Mouse (Mus musculus): Measurements from ENCODE around the gene Acss2. TPM values are rescaled to one million over a fixed set of nuclear protein-coding genes. Genes with fewer than 3 reads are reported as not detected.

The Acss2 gene
- total RNA-seq, 2 experiments from 2014 or later, result 3.5 to 16.4 TPM

DNA sequence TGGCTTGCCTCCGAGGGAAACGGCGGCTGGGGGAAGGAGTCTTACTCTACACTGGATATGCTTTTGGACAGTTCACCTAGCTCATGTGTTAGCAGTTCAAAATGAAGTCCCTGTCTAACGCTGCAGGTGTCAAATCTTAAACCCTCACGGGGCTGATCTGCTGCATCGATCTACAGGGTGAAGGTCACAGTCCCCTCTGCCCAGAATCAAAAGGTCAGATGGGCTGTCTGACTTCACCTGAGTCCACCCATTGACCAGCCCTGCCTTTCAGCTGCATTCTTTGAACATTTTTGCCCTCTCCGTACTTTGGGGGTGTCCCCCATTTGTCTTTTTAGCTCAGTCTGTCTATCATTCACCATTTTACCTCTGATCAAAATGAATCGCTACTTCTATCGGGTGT, 67.3 kb downstream of the Acss2 start:
- no peak for ATAC-seq (replicated peaks; ENCODE audit: low FRiP score, poor library complexity, severe bottlenecking)

DNA sequence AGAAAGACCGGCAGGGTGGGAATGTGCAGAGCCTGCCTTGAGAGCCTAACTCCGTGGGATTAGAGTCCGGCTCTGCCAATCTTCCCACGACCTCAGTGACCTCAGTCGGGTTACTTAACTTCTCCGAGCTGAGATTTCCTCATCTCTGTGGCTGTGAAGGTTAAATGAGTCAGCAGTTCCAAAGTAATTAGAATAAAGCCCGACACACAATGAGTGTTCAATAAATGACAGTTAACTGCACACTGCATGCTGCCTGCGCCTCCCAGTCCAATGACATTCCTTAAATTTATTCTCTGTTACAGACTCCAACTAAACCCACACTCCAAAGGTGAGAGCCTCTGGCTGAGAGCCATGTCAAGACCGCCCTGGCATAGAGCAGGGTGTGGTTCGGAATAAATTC, 67.7 kb downstream of the Acss2 start:
- no peak for ATAC-seq (replicated peaks; ENCODE audit: low FRiP score, poor library complexity, severe bottlenecking)

- ATAC-seq (replicated peaks; ENCODE audit: low FRiP score, poor library complexity, severe bottlenecking), result no peak
Observed at GRCm38 (mm10) chr2:155588136-155588535, 70.4 kb downstream of the Acss2 start.

DNA sequence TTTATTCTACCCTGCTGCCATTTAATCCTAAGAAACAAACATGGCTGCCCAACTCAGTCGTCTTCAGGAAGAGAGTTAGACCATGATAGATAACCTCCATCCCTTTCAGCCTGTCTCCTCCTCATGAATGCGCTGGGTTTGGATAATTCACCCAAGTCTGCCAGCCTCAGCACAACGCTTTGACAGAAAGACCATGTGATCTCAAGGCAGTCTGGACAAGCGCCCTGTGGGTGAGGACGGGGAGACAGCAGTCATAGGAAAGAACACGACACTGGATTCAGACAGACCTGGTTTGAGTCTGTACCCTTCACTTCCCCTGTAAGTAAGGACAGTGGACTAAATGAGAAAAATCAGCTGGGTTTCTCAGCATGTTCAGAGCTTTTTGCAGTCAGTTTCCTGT, 71.8 kb downstream of the Acss2 start:
- ATAC-seq (replicated peaks; ENCODE audit: low FRiP score, poor library complexity, severe bottlenecking), result no peak

DNA sequence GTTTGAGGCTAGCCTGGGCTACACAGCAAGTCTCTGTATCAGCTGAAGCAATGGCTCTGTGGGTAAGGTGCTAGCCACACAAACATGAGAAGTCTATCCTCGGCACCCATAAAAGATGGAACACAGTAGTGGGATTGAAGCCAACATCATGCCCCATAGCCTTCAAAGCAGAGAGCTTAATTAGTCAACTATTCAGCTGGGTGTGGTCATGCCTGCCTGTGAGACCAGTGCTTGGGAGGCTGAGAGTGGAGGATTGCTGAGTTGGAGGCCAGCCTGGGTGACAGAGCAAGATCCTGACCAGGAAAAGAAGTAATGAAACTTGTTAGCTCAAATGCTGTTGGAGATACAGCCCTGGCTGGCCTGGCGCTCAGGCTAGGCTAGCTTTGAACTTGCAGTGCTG, 73.1 kb downstream of the Acss2 start:
- ATAC-seq (replicated peaks; ENCODE audit: low FRiP score, poor library complexity, severe bottlenecking), result no peak

DNA sequence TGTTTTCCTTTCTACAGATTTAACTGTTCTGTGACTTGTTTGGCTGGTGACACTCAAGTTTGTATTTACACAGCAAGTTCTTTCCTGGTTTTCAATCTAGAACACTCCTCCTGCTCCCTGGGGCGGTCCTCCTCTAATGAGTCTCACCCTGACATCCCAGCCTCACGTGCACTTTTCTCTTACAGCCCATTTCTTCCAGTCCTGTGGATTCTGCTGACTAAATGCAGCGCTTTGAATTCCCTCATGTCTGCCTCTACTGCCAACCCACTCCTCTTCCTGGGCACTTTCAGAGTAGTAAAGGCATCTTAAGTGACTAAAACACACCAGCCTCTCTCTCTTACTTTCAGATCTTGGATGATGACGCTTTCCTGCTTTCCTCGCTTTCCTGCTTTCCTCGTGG, 73.9 kb downstream of the Acss2 start:
- no peak for ATAC-seq (replicated peaks; ENCODE audit: low FRiP score, poor library complexity, severe bottlenecking)

GRCm38 (mm10) chr2:155592137-155592853, 74.5 kb downstream of the Acss2 start, which contains the start of gene Gss:
TSS of gene Gss (minus strand) at chr2:155592810.
- peak; percentile 90 for ATAC-seq (replicated peaks; ENCODE audit: low FRiP score, poor library complexity, severe bottlenecking)

GRCm38 (mm10) chr2:155592854-155593283, 75.1 kb downstream of the Acss2 start:
- peak; percentile 65 for ATAC-seq (replicated peaks; ENCODE audit: low FRiP score, poor library complexity, severe bottlenecking)

DNA sequence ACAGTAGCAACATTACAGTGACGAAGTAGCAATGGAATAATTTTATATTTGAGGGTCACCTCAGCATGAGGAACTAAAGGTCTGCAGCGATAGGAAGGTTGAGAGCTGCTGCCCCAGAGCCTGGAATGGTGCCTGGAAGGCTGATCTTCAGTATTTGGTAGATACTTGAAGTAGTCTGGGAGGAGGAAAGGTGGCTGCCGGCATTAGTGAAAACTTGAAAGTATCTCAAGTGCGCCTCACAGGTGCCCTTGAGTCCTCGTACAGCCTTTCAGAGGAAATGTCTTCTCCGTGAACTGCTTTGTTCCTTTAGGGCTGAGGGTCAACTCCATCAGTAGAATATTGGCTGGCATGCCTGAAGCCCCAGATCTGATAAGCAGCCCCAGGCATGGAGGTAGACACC, 77.8 kb downstream of the Acss2 start:
- ATAC-seq (replicated peaks; ENCODE audit: low FRiP score, poor library complexity, severe bottlenecking), result no peak

DNA sequence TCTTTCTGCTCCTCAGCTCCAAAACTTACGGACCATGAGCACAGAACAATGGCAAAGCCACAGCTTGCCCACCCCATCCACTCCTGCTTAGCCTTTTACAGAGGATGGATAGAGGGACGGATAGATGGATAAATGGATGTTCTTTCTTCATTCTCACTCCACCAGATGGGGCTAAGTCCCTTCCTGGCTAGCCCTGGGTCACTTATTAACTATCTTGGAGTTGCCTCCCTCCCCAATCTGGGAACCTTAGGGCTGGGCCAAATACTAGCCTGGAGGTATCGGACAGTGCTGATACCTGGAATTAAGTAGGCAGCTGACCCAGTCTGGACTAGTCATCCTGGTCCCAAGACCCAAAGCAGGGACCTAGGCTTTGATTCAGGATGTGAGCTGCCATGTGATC, 86.0 kb downstream of the Acss2 start:
- no peak for ATAC-seq (replicated peaks; ENCODE audit: low FRiP score, poor library complexity, severe bottlenecking)

- peak; percentile 83 for ATAC-seq (replicated peaks; ENCODE audit: low FRiP score, poor library complexity, severe bottlenecking)
Observed at GRCm38 (mm10) chr2:155604560-155605235, 87.0 kb downstream of the Acss2 start.

- ATAC-seq (replicated peaks; ENCODE audit: low FRiP score, poor library complexity, severe bottlenecking), result peak; percentile 71
Observed at GRCm38 (mm10) chr2:155605236-155605589, 87.5 kb downstream of the Acss2 start.

DNA sequence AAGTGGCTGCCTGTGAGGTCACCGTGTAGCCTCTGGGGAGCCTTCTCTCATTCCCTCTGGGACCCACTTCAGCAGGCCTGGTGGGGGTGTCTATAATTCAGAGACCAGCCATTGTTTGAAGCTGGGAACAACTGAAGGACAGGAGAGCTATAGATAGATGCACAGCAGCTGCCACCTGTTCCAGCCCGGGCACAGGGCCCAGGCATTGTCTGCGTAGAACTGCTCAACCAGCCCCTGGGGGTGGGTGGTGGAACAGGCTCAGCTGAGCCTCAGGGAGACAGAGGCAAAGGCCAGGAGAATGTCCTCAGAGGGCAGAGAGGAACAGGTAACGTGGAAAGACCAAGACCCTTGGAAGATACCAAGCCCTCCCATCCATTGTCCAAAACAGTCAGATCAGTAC, 88.6 kb downstream of the Acss2 start:
- ATAC-seq (replicated peaks; ENCODE audit: low FRiP score, poor library complexity, severe bottlenecking), result no peak

DNA sequence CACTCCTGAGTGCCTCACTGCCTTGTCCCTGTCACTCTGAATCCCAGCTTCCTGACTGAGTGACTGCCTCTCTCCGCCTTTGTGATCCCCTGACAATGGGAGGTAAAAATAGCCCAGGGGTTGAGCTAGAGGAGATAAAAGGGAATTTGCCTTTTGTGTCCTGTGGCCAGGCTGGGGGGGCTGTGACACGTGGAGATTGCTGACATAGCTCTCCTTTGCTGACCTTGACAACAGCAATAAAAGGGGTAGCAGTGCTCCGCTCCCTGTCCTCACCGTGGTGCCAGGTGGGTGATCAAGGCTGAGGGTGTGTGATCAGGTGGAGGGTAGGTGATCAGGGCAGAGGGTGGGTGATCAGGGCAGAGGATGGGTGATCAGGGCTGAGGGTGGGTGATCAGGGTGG, 93.2 kb downstream of the Acss2 start, which contains the start of gene Myh7b:
Gene Myh7b (plus strand): TSS at position 235 of the 400 bp plus-strand sequence.
- ATAC-seq (replicated peaks; ENCODE audit: low FRiP score, poor library complexity, severe bottlenecking), result no peak

DNA sequence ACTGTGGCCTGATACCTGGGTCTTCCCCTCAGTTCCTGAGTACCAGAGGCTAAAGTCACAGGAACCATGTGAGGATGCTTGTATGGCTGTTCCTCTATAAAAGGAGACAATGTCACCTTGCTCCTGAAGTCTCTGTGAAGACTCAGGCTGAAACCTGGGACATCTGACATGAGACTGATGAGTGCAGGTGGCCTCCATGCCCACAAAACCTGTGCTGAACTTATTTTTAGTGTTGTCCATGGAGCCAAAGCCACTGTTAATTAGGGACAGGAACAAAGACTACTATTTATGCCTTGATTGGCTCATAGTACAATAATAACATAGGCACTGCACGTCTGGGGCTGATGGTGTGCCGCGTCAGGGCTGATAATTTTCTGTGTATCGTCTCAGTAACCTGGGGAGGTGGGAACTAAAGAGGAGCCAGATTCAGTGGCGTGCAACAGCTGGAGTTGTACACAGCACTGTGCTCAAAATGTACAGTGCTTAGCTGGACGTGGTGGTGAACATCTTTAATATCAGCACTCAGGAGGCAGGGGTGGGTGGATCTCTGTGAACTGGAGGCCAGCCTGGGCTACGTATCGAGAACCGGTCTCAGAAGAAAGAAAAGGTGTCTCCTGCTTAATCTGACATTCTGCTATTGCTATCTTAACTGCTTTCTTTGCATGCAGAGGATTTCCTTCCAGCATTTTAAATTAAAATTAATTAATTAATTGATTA, 94.2 kb downstream of the Acss2 start:
- ATAC-seq (replicated peaks; ENCODE audit: low FRiP score, poor library complexity, severe bottlenecking), result no peak

DNA sequence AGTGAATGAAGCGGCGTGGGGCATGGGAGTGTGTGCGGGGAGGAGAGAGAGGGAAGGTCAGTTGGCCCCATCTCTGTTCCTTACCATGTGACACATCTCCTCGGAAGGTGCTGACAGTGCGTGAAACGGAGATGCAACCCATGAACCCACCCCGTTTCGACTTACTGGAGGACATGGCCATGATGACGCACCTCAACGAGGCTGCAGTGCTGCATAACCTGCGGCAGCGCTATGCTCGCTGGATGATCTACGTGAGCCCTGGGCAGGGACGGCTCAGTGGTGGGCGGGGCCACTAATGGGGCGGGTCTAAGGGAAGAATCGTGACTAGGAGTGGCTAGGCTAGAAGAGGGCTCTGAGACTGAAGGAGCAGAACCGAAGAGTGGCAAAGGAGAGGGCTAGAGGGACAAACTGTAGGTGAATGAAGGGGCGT, 95.6 kb downstream of the Acss2 start:
- peak; percentile 93 for ATAC-seq (replicated peaks; ENCODE audit: low FRiP score, poor library complexity, severe bottlenecking)

DNA sequence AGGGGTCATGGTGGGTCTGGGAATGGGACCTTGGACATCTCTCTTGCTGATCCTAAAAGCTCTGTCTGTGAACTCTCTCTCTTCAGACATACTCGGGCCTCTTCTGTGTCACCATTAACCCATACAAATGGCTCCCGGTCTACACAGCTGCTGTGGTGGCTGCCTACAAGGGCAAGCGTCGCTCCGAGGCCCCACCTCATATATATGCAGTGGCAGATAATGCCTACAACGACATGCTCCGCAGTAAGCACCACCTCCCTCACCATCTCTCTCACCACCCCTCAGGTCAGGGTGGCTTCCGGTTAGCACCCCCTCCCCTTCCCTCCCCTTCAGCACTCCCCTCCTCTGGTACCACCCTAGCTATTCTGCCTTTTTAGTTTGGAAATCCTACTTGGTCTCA, 96.2 kb downstream of the Acss2 start:
- peak; percentile 4; the same call in 1 of the 2 replicates for ATAC-seq (replicated peaks; ENCODE audit: low FRiP score, poor library complexity, severe bottlenecking)

DNA sequence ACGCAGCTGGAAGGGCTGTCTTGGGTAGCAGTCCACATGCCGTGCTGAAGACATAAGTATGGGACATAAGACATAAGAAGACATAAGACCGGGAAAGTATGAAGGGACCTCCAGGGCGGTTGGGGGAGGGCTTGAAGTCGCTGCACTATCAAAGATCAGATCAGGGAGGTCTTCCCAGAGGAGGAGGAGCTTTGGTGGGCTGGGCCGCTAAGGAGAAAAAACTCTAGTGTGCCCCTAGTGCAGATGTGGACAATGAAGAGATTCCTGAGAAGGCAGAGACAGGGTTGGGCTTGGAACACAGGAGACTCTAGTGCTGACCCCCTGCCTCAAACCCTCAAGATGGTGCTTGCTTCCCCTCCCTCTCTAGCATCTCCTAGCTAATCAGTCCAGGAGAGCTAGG, 99.2 kb downstream of the Acss2 start:
- ATAC-seq (replicated peaks; ENCODE audit: low FRiP score, poor library complexity, severe bottlenecking), result no peak

GRCm38 (mm10) chr2:155619817-155620216, 102.1 kb downstream of the Acss2 start:
- peak; percentile 73 for ATAC-seq (replicated peaks; ENCODE audit: low FRiP score, poor library complexity, severe bottlenecking)

- ATAC-seq (replicated peaks; ENCODE audit: low FRiP score, poor library complexity, severe bottlenecking), result no peak
Observed at GRCm38 (mm10) chr2:155622606-155623005, 104.9 kb downstream of the Acss2 start.

DNA sequence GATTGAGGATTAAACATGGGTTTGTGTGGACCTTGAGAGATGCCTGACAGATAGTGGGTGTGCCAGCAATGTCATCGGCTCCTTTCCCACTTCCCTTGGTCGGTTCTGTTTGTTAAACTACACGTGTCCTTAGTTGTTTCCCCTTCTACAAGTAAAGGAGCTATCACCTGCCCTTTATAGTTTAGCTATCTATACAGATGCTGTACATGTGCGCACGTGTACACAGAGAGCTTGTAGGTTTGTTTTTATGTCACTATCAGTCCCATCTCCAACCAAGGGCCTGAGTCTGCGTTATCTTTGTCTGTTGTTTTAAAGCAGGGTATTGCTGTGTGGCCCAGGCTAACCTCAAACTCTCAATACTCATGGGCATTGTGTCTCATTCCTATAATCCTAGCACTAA, 106.2 kb downstream of the Acss2 start:
- no peak for ATAC-seq (replicated peaks; ENCODE audit: low FRiP score, poor library complexity, severe bottlenecking)
